Mouse (Mus musculus) limb, embryonic 14.5 days (tissue): ENCODE measurements around the gene Ralgapa1. TPM values are rescaled to one million over a fixed set of nuclear protein-coding genes. Genes with fewer than 3 reads are reported as not detected.

Source experiments
- ATAC-seq: fragments of 200-750 bp; cut with Nextera tagmentation; 2 replicates; pipeline ENCODE4 v1.8.0; 2017; ENCODE audit warnings: low read depth, moderate number of reproducible peaks, moderate TSS enrichment; ENCODE audit not compliant: low FRiP score
- DNase-seq: peaks from one replicate; pipeline ENCODE4 v3.0.0-alpha.2; 2015; ENCODE audit warnings: low spot score
- H3K27ac ChIP-seq: fragments of 300-500 bp; sonication (generic); replicated peaks from 2 replicates; pipeline ENCODE4 v1.5.1; 2014; ENCODE audit warnings: low read depth, mild to moderate bottlenecking, low read length, moderate library complexity, mixed read lengths
- H3K27me3 ChIP-seq: fragments of 300-500 bp; sonication (generic); 2 replicates; pipeline ENCODE4 v1.6.1; 2014; ENCODE audit warnings: low read length, mixed read lengths; ENCODE audit not compliant: control insufficient read depth, insufficient read depth
- H3K36me3 ChIP-seq: fragments of 300-500 bp; sonication (generic); 2 replicates; pipeline ENCODE4 v1.6.1; 2014; ENCODE audit warnings: mild to moderate bottlenecking, low read length, moderate library complexity, mixed read lengths; ENCODE audit not compliant: control insufficient read depth, insufficient read depth
- H3K4me1 ChIP-seq: fragments of 300-500 bp; sonication (generic); 2 replicates; pipeline ENCODE4 v1.6.1; 2014; ENCODE audit warnings: antibody characterized with exemption, low read length, mixed read lengths; ENCODE audit not compliant: control insufficient read depth, insufficient read depth
- H3K4me2 ChIP-seq: fragments of 300-500 bp; sonication (generic); replicated peaks from 2 replicates; pipeline ENCODE4 v1.6.1; 2014; ENCODE audit warnings: low read depth, mild to moderate bottlenecking, low read length, moderate library complexity; ENCODE audit not compliant: severe bottlenecking
- H3K4me3 ChIP-seq: fragments of 300-500 bp; sonication (generic); replicated peaks from 2 replicates; pipeline ENCODE4 v1.5.1; 2014; ENCODE audit warnings: low read length
- H3K9ac ChIP-seq: fragments of 300-500 bp; sonication (generic); 2 replicates; pipeline ENCODE4 v1.6.1; 2014; ENCODE audit warnings: mild to moderate bottlenecking, low read depth, low read length, moderate library complexity; ENCODE audit not compliant: severe bottlenecking
- H3K9me3 ChIP-seq: fragments of 300-500 bp; sonication (generic); 2 replicates; pipeline ENCODE4 v1.6.1; 2016; ENCODE audit warnings: low read length; ENCODE audit not compliant: control insufficient read depth
- POLR2A ChIP-seq: fragments of 200-500 bp; IDR thresholded peaks from 2 replicates; pipeline ENCODE4 v1.8.0; 2012; ENCODE audit warnings: inconsistent platforms, mild to moderate bottlenecking, moderate library complexity, borderline replicate concordance; ENCODE audit not compliant: insufficient read depth, insufficient read length; ENCODE audit errors: extremely low read depth
- WGBS: fragments of 180-500 bp; shearing (Covaris S2); extraction: QIAGEN DNeasy Blood & Tissue Kit; methylation state at CpG from one replicate; pipeline ENCODE4 v1.1.7; 2014; 5-methylcytosine and 5-hydroxymethylcytosine counted together
- polyA plus RNA-seq, 2 experiments: library from polyadenylated mRNA; depleted of rRNA in 1 of 2; stranded (reverse) in 1 of 2; unstranded in 1 of 2; fragments of >200 nt; fragmentation: Nextera tagmentation in 1 of 2; extraction: Ambion mirVana in 1 of 2; gene quantifications; 2 replicates each; pipeline versions ENCODE4 v1.2.1 to v1.2.3; 2012 to 2014

The Ralgapa1 gene
- polyA plus RNA-seq, 2 experiments: 23.7 to 58.3 TPM

DNA sequence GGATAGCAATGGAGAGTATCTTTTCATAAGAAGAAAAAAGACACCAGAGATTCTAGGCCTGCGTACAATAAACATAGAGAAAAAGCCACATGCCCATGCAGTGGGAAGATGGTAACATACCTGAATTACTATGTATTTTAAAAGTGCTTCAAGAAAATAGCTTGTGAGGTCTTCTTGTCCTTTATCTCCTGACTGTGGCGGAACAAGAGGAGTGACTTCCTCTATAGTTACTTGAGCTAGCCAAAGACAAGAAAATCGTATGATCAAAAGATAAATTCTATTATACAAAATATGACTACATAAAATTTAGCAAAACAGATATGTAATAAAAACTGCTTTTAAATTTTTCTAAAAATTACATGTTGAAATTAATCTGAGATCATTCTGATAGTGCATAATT, 38.3 kb downstream of the Ralgapa1 start:
- Histone ChIP-seq H3K9me3 (no peaks in the 10 kb centered on the region), H3K27ac (no peak overlapping the region), H3K27me3 (no peaks in the 10 kb centered on the region), H3K4me2 (no peak overlapping the region), H3K9ac (no peak overlapping the region), H3K4me1 (no peaks in the 10 kb centered on the region), H3K36me3 (peaks cover 34% of the 10 kb centered on the region), H3K4me3 (no peak overlapping the region)
- TF ChIP-seq POLR2A: no peak
- ATAC-seq (no peak), DNase-seq (no peak)
- 91% methylated on average over 3 of the region's 3 CpGs for WGBS

DNA sequence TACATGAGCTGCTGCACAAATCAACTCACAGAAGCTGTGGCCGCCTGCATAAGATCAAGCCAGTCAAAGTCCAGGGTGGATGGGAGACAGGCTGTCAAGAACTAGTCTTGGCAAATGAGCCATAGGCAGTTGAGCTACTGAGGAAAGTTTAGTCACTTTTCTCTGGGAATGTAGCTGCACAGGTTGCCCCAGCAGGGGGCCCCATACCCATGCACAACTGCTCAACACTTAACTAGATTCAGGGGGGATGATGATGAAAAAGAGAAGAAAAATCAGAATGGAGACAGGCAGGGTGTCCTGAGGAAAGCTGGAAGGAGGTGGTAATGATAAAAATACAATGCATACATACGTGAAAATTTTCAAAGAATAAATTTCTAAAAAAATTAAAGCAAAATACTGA, 42.7 kb downstream of the Ralgapa1 start:
- H3K27ac ChIP-seq: no peak overlapping the region
- no peaks in the 10 kb centered on the region for H3K27me3 ChIP-seq
- H3K4me2 ChIP-seq: no peak overlapping the region
- H3K9me3 ChIP-seq: no peaks in the 10 kb centered on the region
- no peak overlapping the region for H3K9ac ChIP-seq
- no peak overlapping the region for H3K4me3 ChIP-seq
- DNase-seq (no peak), ATAC-seq (no peak)
- WGBS: 94% methylated on average over 2 of the region's 2 CpGs
- H3K4me1 ChIP-seq: no peaks in the 10 kb centered on the region
- H3K36me3 ChIP-seq: peaks cover 20% of the 10 kb centered on the region
- TF ChIP-seq POLR2A: no peak

DNA sequence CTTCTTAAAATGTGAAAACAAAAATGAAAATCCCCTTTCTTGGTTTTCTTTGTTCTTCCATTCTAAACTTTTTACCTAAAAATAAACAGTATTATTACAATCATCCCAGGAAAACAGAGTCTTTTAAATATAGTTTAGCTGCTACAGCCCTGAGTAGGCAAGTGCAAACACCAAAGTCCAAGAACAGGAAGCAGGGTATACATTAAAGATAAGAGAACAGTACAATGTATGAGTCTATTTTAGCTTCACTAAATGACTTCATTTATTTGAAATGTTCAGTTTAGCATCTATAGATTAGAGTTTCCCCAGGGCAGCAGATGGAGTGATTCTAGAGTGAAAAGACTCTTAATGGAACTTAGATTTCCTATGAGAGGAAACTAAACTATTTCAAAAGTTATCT, 43.6 kb downstream of the Ralgapa1 start:
- no peaks in the 10 kb centered on the region for H3K4me1 ChIP-seq
- no peak overlapping the region for H3K4me3 ChIP-seq
- H3K9me3 ChIP-seq: no peaks in the 10 kb centered on the region
- DNase-seq (no peak), ATAC-seq (no peak)
- H3K9ac ChIP-seq: no peak overlapping the region
- H3K36me3 ChIP-seq: peaks cover 20% of the 10 kb centered on the region
- H3K27ac ChIP-seq: no peak overlapping the region
- H3K4me2 ChIP-seq: no peak overlapping the region
- no peaks in the 10 kb centered on the region for H3K27me3 ChIP-seq
- TF ChIP-seq POLR2A: no peak

DNA sequence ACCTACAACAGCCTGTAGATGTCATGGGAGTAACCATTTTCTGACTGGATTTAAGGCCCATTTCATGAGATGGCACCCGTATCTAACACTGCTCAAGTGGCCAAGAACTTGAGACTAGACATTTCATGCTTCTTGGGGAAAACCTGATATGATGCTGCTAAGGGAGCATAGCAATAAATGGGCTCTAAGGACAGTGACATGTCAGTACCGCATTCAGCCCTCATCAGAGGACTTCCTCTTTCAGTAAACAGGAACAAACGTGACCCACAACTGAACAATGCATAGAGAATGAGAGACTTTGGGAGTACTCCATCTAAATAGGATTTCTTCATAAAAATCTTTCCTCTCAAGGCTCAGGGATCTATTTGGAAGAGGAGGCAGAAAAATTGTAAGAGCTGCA, 46.7 kb downstream of the Ralgapa1 start:
- H3K4me2 ChIP-seq: no peak overlapping the region
- no peaks in the 10 kb centered on the region for H3K27me3 ChIP-seq
- no peak overlapping the region for H3K4me3 ChIP-seq
- WGBS: 91% methylated on average over 3 of the region's 3 CpGs
- TF ChIP-seq POLR2A: no peak
- no peak overlapping the region for H3K9ac ChIP-seq
- H3K27ac ChIP-seq: no peak overlapping the region
- peaks cover 23% of the 10 kb centered on the region for H3K36me3 ChIP-seq
- no peaks in the 10 kb centered on the region for H3K4me1 ChIP-seq
- DNase-seq (no peak), ATAC-seq (no peak)
- H3K9me3 ChIP-seq: no peaks in the 10 kb centered on the region

DNA sequence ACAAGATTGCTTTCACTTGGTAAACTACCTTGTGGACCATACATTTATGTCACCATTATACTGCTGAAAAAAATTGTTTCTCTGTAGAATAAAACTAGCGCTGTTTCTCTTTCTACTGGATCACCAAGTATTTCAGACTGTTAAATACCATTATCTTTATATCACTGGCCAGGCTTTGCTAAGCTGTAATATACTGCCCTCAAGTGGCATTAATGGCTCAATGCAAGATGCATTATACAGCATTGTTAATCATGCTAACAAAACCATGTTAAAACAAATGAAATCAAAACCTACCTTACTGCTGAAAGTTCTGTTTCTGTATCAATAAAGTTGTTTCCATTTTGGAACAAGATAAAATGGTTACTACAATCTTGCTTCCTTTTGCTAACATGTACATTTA, 100.6 kb downstream of the Ralgapa1 start:
- Histone ChIP-seq H3K27me3 (no peaks in the 10 kb centered on the region), H3K27ac (no peak overlapping the region), H3K4me2 (no peak overlapping the region), H3K4me1 (no peaks in the 10 kb centered on the region), H3K9ac (no peak overlapping the region), H3K4me3 (no peak overlapping the region), H3K36me3 (peaks cover 40% of the 10 kb centered on the region), H3K9me3 (no peaks in the 10 kb centered on the region)
- no peak for TF ChIP-seq POLR2A
- 53% methylated on average over 1 of the region's 1 CpGs for WGBS
- ATAC-seq: no peak
- peak; percentile 59 for DNase-seq

DNA sequence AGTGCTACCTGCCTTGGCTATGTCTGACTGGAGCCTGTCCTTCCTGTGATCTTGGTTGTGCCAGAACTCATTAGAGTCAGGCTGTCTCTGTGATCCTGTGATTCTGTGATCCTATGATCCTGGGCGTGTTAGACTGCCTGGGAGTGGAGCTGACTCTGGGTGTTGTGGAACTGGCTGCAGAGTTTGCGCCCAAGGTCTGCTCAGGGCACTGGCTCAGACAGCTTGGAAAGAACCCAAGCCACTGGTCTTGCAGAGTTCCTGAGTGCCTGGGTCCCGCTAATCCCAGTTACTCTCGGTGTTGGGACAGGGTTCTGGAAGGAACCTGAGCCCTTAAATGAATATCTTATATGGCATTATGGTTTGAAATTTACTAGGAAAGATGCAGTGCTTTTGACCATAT, 115.1 kb downstream of the Ralgapa1 start:
- H3K9me3 ChIP-seq: no peaks in the 10 kb centered on the region
- 96% methylated on average over 4 of the region's 4 CpGs for WGBS

More for the DNA sequence above, 115.1 kb downstream of the Ralgapa1 start:
- Histone ChIP-seq H3K4me3 (no peak overlapping the region), H3K9ac (no peak overlapping the region), H3K27ac (no peak overlapping the region), H3K4me2 (no peak overlapping the region), H3K27me3 (no peaks in the 10 kb centered on the region), H3K4me1 (no peaks in the 10 kb centered on the region), H3K36me3 (peaks cover 27% of the 10 kb centered on the region)
- TF ChIP-seq POLR2A: no peak
- ATAC-seq (no peak), DNase-seq (no peak)
